Mouse (Mus musculus): ENCODE results near the gene Ugt1a1. TPM values are rescaled to one million over a fixed set of nuclear protein-coding genes. Genes with fewer than 3 reads are reported as not detected.

The Ugt1a1 gene
- total and polyA plus RNA-seq, 3 experiments, result not detected

- H3K36me3 ChIP-seq (ENCODE audit: control insufficient read depth, insufficient read depth, low read length), result no peaks in the 10 kb centered on the region
These were observed 43.7 kb downstream of the Ugt1a1 start for GRCm38 (mm10) chr1:88255466-88255857.

GRCm38 (mm10) chr1:88255989-88256754, 44.4 kb downstream of the Ugt1a1 start:
- no peaks in the 10 kb centered on the region for H3K27me3 ChIP-seq (ENCODE audit: control insufficient read depth, insufficient read depth, low read length)
- no peaks in the 10 kb centered on the region for H3K79me2 ChIP-seq (replicated peaks; ENCODE audit: control insufficient read depth, insufficient read depth, low read length)
- no peak for TF ChIP-seq EP300 (IDR thresholded peaks at IDR 0.05; ENCODE audit: insufficient read depth, low read depth, low read length)
- TF ChIP-seq POLR2A (IDR thresholded peaks at IDR 0.05; ENCODE audit: insufficient read depth, low read depth, low read length), result no peak
- TF ChIP-seq CTCF (IDR thresholded peaks at IDR 0.05), result no peak
- H3K9ac ChIP-seq (ENCODE audit: low read depth, low read length), result no peak overlapping the region
- intact Hi-C loops (cut with DNase I), result no loop called here
- no peak overlapping the region for H3K27ac ChIP-seq
- no peaks in the 10 kb centered on the region for H3K36me3 ChIP-seq (ENCODE audit: control insufficient read depth, insufficient read depth, low read length)
- 75% methylated on average over 13 of the region's 13 CpGs for WGBS
- DNase-seq, result no peak
- H3K4me1 ChIP-seq (ENCODE audit: control insufficient read depth, insufficient read depth, low read length), result peaks cover 3% of the 10 kb centered on the region
- H3K4me3 ChIP-seq, result no peak overlapping the region

More at GRCm38 (mm10) chr1:88255466-88255857, 43.7 kb downstream of the Ugt1a1 start:
- Histone ChIP-seq H3K4me1 (ENCODE audit: control insufficient read depth, insufficient read depth, low read length) (peaks cover 3% of the 10 kb centered on the region), H3K4me3 (no peak overlapping the region), H3K27me3 (ENCODE audit: control insufficient read depth, insufficient read depth, low read length) (no peaks in the 10 kb centered on the region), H3K9ac (ENCODE audit: low read depth, low read length) (no peak overlapping the region), H3K27ac (no peak overlapping the region), H3K79me2 (replicated peaks; ENCODE audit: control insufficient read depth, insufficient read depth, low read length) (no peaks in the 10 kb centered on the region)
- intact Hi-C loops (cut with DNase I), result no loop called here
- no peak for DNase-seq
- TF ChIP-seq EP300 (IDR thresholded peaks at IDR 0.05; ENCODE audit: insufficient read depth, low read depth, low read length), result no peak
- no peak for TF ChIP-seq POLR2A (IDR thresholded peaks at IDR 0.05; ENCODE audit: insufficient read depth, low read depth, low read length)
- no peak for TF ChIP-seq CTCF (IDR thresholded peaks at IDR 0.05)
- 52% methylated on average over 2 of the region's 2 CpGs for WGBS

DNA sequence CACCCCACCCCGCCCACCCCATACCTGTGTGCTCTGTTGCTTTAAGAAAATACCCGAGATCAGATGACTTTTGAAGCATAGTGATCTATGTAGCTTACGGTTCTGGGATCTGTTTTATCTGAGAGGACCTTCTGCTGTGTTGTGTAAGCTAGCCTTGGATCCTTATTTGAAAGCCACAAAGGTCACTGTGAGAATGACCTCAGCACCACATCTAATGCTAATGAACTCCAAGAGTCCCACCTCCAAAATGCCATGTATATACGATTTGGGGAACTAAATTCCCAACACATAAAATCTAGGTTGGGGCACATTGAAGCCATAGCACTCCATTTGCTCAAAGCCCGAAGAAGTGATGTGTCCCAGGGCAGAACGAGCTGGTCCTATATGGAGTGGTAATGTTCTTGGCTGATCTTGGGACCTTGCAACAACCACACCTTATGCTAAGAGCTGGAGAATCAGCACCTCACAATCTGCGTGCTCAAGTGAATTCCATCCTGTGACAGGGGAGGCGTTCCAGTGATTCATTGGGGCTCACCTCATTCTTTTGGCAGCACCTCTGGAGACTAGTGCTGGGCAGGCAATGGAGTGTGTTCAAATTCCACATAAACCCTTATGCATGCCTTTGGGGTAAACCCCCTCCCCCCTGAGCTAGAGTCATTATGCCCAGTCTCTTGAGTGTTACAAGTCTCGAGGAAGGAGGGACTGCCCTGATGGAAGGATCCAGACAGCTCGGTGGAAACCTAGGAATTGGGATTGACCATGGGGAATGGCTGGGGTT, 45.3 kb downstream of the Ugt1a1 start:
- 75% methylated on average over 10 of the region's 10 CpGs for WGBS
- H3K4me3 ChIP-seq, result no peak overlapping the region
- H3K4me1 ChIP-seq (ENCODE audit: control insufficient read depth, insufficient read depth, low read length), result peaks cover 3% of the 10 kb centered on the region
- H3K27me3 ChIP-seq (ENCODE audit: control insufficient read depth, insufficient read depth, low read length), result no peaks in the 10 kb centered on the region
- TF ChIP-seq CTCF (IDR thresholded peaks at IDR 0.05), result no peak
- TF ChIP-seq POLR2A (IDR thresholded peaks at IDR 0.05; ENCODE audit: insufficient read depth, low read depth, low read length), result no peak
- TF ChIP-seq EP300 (IDR thresholded peaks at IDR 0.05; ENCODE audit: insufficient read depth, low read depth, low read length), result no peak
- H3K27ac ChIP-seq, result no peak overlapping the region
- no peak overlapping the region for H3K9ac ChIP-seq (ENCODE audit: low read depth, low read length)
- H3K79me2 ChIP-seq (replicated peaks; ENCODE audit: control insufficient read depth, insufficient read depth, low read length), result no peaks in the 10 kb centered on the region
- intact Hi-C loops (cut with DNase I), result no loop called here
- H3K36me3 ChIP-seq (ENCODE audit: control insufficient read depth, insufficient read depth, low read length), result no peaks in the 10 kb centered on the region
- DNase-seq, result peak in 1 of 2 experiments; percentile 38

DNA sequence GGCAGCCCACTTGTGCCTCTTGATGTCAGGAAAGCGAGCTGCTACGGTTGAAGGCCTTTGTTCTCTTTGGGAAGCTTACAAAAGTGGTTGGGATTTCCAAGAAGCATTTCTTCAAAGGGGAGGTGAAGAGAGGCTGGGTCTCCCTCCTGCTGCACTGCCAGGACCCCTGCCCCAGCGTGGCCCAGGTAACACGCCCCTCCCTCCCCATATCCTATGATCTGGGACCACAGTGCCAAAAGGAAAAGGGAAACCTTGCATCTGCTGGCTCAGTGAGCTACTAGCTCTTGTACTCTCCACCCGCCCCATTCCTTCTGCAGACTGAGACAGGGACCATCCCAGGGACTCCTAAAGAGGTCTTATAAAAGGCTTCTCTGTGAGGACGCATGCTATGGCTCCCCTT, 45.9 kb downstream of the Ugt1a1 start:
- intact Hi-C loops (cut with DNase I), result no loop called here
- H3K4me3 ChIP-seq, result no peak overlapping the region
- TF ChIP-seq CTCF (IDR thresholded peaks at IDR 0.05) (no peak), EP300 (IDR thresholded peaks at IDR 0.05; ENCODE audit: insufficient read depth, low read depth, low read length) (no peak), POLR2A (IDR thresholded peaks at IDR 0.05; ENCODE audit: insufficient read depth, low read depth, low read length) (no peak)
- peak in 1 of 2 experiments; percentile 44 for DNase-seq
- no peaks in the 10 kb centered on the region for H3K79me2 ChIP-seq (replicated peaks; ENCODE audit: control insufficient read depth, insufficient read depth, low read length)
- peaks cover 3% of the 10 kb centered on the region for H3K4me1 ChIP-seq (ENCODE audit: control insufficient read depth, insufficient read depth, low read length)
- H3K27ac ChIP-seq, result no peak overlapping the region
- no peaks in the 10 kb centered on the region for H3K36me3 ChIP-seq (ENCODE audit: control insufficient read depth, insufficient read depth, low read length)
- WGBS, result 80% methylated on average over 6 of the region's 6 CpGs
- no peaks in the 10 kb centered on the region for H3K27me3 ChIP-seq (ENCODE audit: control insufficient read depth, insufficient read depth, low read length)
- no peak overlapping the region for H3K9ac ChIP-seq (ENCODE audit: low read depth, low read length)

GRCm38 (mm10) chr1:88258361-88258760, 46.6 kb downstream of the Ugt1a1 start:
- intact Hi-C loops (cut with DNase I), result no loop called here
- Histone ChIP-seq H3K4me3 (no peak overlapping the region), H3K4me1 (ENCODE audit: control insufficient read depth, insufficient read depth, low read length) (peaks cover 3% of the 10 kb centered on the region), H3K27ac (no peak overlapping the region), H3K79me2 (replicated peaks; ENCODE audit: control insufficient read depth, insufficient read depth, low read length) (no peaks in the 10 kb centered on the region), H3K9ac (ENCODE audit: low read depth, low read length) (no peak overlapping the region), H3K36me3 (ENCODE audit: control insufficient read depth, insufficient read depth, low read length) (no peaks in the 10 kb centered on the region), H3K27me3 (ENCODE audit: control insufficient read depth, insufficient read depth, low read length) (no peaks in the 10 kb centered on the region)
- TF ChIP-seq CTCF (IDR thresholded peaks at IDR 0.05), result no peak
- no peak for TF ChIP-seq POLR2A (IDR thresholded peaks at IDR 0.05; ENCODE audit: insufficient read depth, low read depth, low read length)
- no peak for TF ChIP-seq EP300 (IDR thresholded peaks at IDR 0.05; ENCODE audit: insufficient read depth, low read depth, low read length)
- WGBS, result 63% methylated on average over 6 of the region's 6 CpGs
- DNase-seq, result no peak

All from heart, adult 2 months (tissue).